Mouse (Mus musculus): ENCODE measurements around the gene Fgf9. TPM values are rescaled to one million over a fixed set of nuclear protein-coding genes. Genes with fewer than 3 reads are reported as not detected.

Fgf9 gene
- polyA plus RNA-seq, 1 experiment, result 1.4 TPM

DNA sequence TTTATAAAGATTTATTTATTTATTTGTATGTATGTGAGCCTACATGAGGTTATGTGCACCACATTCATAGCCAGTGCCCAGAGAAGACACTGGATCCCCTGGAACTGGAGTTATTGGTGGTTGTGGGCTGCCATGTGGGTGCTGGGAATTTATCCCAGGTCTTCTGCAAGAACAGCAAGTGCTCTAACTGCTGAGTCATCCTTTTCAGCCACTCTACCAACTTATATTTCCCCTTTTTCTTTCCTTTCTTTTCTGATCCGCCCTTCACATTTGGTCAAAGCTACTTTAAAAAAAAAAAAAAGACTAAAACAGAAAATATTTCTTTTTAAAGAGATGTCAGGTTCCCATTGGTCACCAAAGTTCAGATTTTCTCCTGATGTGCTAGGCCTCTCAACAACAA lies 90.3 kb downstream of the Fgf9 start:
- Histone ChIP-seq H3K4me3 (ENCODE audit: insufficient read depth, low read length) (no peak overlapping the region), H3K4me1 (ENCODE audit: control insufficient read depth, insufficient read depth, low read length) (no peaks in the 10 kb centered on the region), H3K27ac (ENCODE audit: insufficient read depth, low read length) (no peak overlapping the region)
- TF ChIP-seq POLR2A (IDR thresholded peaks at IDR 0.05; ENCODE audit: low read depth, low read length) (no peak), CTCF (IDR thresholded peaks at IDR 0.05; ENCODE audit: borderline replicate concordance, insufficient read depth, low read length) (no peak)

Other genes with a start within 250 kb of the Fgf9 start
- gene Ska3, start 244.4 kb upstream of the Fgf9 start, polyA plus RNA-seq (2011; ENCODE audit: insufficient read length, low read depth, missing spikeins), result 12.1 and 18.5 TPM in 2 replicates
- 47.5 and 52.0 TPM in 2 replicates for gene Mrpl57, start 244.3 kb upstream of the Fgf9 start, polyA plus RNA-seq (2011; ENCODE audit: insufficient read length, low read depth, missing spikeins)
- 75.6 and 83.8 TPM in 2 replicates for gene Zdhhc20, start 180.3 kb upstream of the Fgf9 start, polyA plus RNA-seq (2011; ENCODE audit: insufficient read length, low read depth, missing spikeins)
- 78.7 and 91.3 TPM in 2 replicates for gene Micu2, start 71.3 kb upstream of the Fgf9 start, polyA plus RNA-seq (2011; ENCODE audit: insufficient read length, low read depth, missing spikeins)